Mouse (Mus musculus) megakaryocyte, embryonic 14.5 days (primary cell): ENCODE data around the gene Paqr4.

Source experiments
- FLI1 ChIP-seq: IDR thresholded peaks from 2 replicates; pipeline ENCODE4 v1.6.1; 2012; ENCODE audit warnings: low read length, inconsistent platforms, mixed read lengths
- GATA1 ChIP-seq: IDR thresholded peaks from 3 replicates; pipeline ENCODE4 v1.6.1; 2012; ENCODE audit warnings: mixed read lengths, low read length, inconsistent platforms, borderline replicate concordance

- TF ChIP-seq FLI1 (no peak), GATA1 (no peak)
Observed at GRCm38 (mm10) chr17:23757581-23757980, 16.9 kb upstream of the Paqr4 start.
